Mouse (Mus musculus): ENCODE measurements at regions not wholly inside any gene's neighbourhood (a gene's known extent, or its start where the extent isn't known, plus 50 kb on each side); places are given as distances from the start of the nearest gene placed in this dataset.

DNA sequence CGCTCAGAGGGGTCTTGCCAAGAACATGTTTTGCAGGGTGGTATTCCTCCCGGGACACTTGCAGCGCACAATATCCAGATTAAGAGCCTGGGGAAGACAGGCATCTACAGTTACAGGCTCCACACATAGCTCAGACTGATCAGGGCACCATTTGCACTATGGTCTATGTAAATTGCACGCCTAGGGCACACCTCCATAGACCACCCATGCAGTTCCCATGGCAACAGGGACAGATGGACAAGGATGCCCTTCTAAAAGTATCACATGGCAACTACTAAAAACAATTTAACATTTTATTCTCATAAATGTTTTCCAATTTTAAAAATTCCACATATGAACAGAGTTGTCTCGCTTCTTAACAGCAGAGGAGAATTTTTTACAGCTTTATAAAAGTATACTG, 158.7 kb upstream of the Actbl2 start:
- TF ChIP-seq CTCF (IDR thresholded peaks at IDR 0.05; ENCODE audit: low read depth, low read length) (no peak), POLR2AphosphoS5 (IDR thresholded peaks at IDR 0.05; ENCODE audit: insufficient replicate concordance, low read depth, low read length) (no peak)

Data from G1E (cell line).